Mouse (Mus musculus) kidney, embryonic 16.5 days (tissue): Measurements from ENCODE around the gene Yars2. TPM values are rescaled to one million over a fixed set of nuclear protein-coding genes. Genes with fewer than 3 reads are reported as not detected.
"Not testable (repeated sequence)": the region's sequence is repeated elsewhere in the genome, so short reads cannot be mapped to it uniquely, and the experiment has no call there.

Experiments
- ATAC-seq: fragments of 200-750 bp; cut with Nextera tagmentation; 2 replicates; pipeline ENCODE4 v1.8.0; 2017; ENCODE audit warnings: moderate TSS enrichment; ENCODE audit not compliant: low FRiP score, low TSS enrichment
- H3K27ac ChIP-seq: fragments of 300-500 bp; sonication (generic); 2 replicates; pipeline ENCODE4 v1.5.1; 2014; ENCODE audit warnings: low read length
- H3K27me3 ChIP-seq: fragments of 300-500 bp; sonication (generic); 2 replicates; pipeline ENCODE4 v1.6.1; 2014; ENCODE audit warnings: low read length, control low read depth, mixed read lengths; ENCODE audit not compliant: insufficient read depth
- H3K36me3 ChIP-seq: fragments of 300-500 bp; sonication (generic); 2 replicates; pipeline ENCODE4 v1.6.1; 2014; ENCODE audit warnings: low read length, control low read depth, mixed read lengths; ENCODE audit not compliant: insufficient read depth
- H3K4me1 ChIP-seq: fragments of 300-500 bp; sonication (generic); 2 replicates; pipeline ENCODE4 v1.6.1; 2014; ENCODE audit warnings: low read length, control low read depth, mixed read lengths; ENCODE audit not compliant: insufficient read depth
- H3K4me2 ChIP-seq: fragments of 300-500 bp; sonication (generic); replicated peaks from 2 replicates; pipeline ENCODE4 v1.6.1; 2014; ENCODE audit warnings: low read depth, low read length
- H3K4me3 ChIP-seq: fragments of 300-500 bp; sonication (generic); 2 replicates; pipeline ENCODE4 v1.5.1; 2014; ENCODE audit warnings: mild to moderate bottlenecking, low read length
- H3K9ac ChIP-seq: fragments of 300-500 bp; sonication (generic); replicated peaks from 2 replicates; pipeline ENCODE4 v1.6.1; 2014; ENCODE audit warnings: low read length
- H3K9me3 ChIP-seq: fragments of 300-500 bp; sonication (generic); 2 replicates; pipeline ENCODE4 v1.6.1; 2016; ENCODE audit warnings: low read length, control low read depth
- WGBS: fragments of 180-500 bp; shearing (Covaris S2); extraction: QIAGEN DNeasy Blood & Tissue Kit; methylation state at CpG from one replicate; pipeline ENCODE4 v1.1.7; 2014; 5-methylcytosine and 5-hydroxymethylcytosine counted together
- polyA plus RNA-seq: library from polyadenylated mRNA; unstranded; fragments of >200 nt; fragmentation: Nextera tagmentation; extraction: Ambion mirVana; gene quantifications from 2 replicates; pipeline ENCODE4 v1.2.1, GENCODE M21; 2015

Gene Yars2
- polyA plus RNA-seq, 1 experiment from 2014 or later = 34.2 TPM

DNA sequence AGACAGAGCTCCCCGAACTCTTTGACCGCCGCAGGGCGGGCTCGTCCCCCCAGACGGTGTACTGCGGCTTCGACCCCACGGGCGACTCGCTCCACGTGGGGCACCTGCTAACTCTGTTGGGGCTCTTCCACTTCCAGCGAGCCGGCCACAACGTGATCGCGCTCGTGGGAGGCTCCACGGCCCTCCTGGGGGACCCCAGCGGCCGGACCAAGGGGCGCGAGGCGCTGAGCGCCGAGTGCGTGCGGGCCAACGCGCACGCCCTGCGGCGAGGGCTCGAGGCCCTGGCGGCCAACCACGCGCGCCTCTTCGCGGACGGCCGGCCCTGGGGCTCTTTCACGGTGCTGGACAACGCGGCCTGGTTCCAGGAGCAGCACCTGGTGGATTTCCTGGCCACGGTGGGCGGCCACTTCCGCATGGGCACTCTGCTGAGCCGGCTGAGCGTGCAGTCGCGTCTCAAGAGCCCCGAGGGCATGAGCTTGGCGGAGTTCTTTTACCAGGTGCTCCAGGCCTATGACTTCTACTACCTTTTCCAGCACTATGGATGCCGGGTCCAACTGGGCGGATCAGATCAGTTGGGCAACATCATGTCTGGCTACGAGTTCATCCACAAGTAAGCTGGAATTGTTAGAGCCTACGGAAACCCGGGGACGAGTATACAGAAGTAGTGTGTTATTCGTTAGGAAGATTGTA lies 518 bp downstream of the Yars2 start:
- Histone ChIP-seq H3K27me3 (no peaks in the 10 kb centered on the region), H3K36me3 (peaks cover 8% of the 10 kb centered on the region; the same call in 1 of the 2 replicates), H3K9me3 (no peaks in the 10 kb centered on the region), H3K27ac (peak overlapping the region; percentile 94), H3K4me3 (peak overlapping the region; percentile 97), H3K9ac (peak overlapping the region; percentile 93), H3K4me1 (peaks cover 12% of the 10 kb centered on the region), H3K4me2 (peak overlapping the region; percentile 77)
- peak; percentile 73 for ATAC-seq
- WGBS = under 1% methylated on average over 49 of the region's 61 CpGs

- peaks cover 10% of the 10 kb centered on the region; the same call in 1 of the 2 replicates for H3K36me3 ChIP-seq
- H3K9me3 ChIP-seq = no peaks in the 10 kb centered on the region
- H3K27me3 ChIP-seq = no peaks in the 10 kb centered on the region
- peak overlapping the region; percentile 94; the same call in 1 of the 2 replicates for H3K27ac ChIP-seq
- H3K4me1 ChIP-seq = peaks cover 12% of the 10 kb centered on the region
- peak overlapping the region; percentile 97 for H3K4me3 ChIP-seq
- no peak for ATAC-seq
- peak overlapping the region; percentile 93 for H3K9ac ChIP-seq
- peak overlapping the region; percentile 77 for H3K4me2 ChIP-seq
- 14% methylated on average over 7 of the region's 7 CpGs for WGBS
Measured at GRCm38 (mm10) chr16:16303888-16304287, 1.1 kb downstream of the Yars2 start.

- Histone ChIP-seq H3K4me3 (no peak overlapping the region), H3K36me3 (peaks cover 28% of the 10 kb centered on the region; the same call in 1 of the 2 replicates), H3K9ac (no peak overlapping the region), H3K27me3 (no peaks in the 10 kb centered on the region), H3K9me3 (no peaks in the 10 kb centered on the region), H3K27ac (no peak overlapping the region), H3K4me1 (no peaks in the 10 kb centered on the region), H3K4me2 (no peak overlapping the region)
- WGBS = 81% methylated on average over 5 of the region's 5 CpGs
- peak; percentile 57; the same call in 1 of the 2 replicates for ATAC-seq
Measured at GRCm38 (mm10) chr16:16311319-16311718, 8.6 kb downstream of the Yars2 start.

GRCm38 (mm10) chr16:16325775-16326336 lies 23.1 kb downstream of the Yars2 start:
- Histone ChIP-seq H3K4me1 (no peaks in the 10 kb centered on the region), H3K9me3 (no peaks in the 10 kb centered on the region), H3K27me3 (no peaks in the 10 kb centered on the region), H3K27ac (no peak overlapping the region), H3K4me2 (no peak overlapping the region), H3K36me3 (peaks cover 36% of the 10 kb centered on the region), H3K9ac (no peak overlapping the region), H3K4me3 (no peak overlapping the region)
- no peak for ATAC-seq
- WGBS = 79% methylated on average over 5 of the region's 5 CpGs

DNA sequence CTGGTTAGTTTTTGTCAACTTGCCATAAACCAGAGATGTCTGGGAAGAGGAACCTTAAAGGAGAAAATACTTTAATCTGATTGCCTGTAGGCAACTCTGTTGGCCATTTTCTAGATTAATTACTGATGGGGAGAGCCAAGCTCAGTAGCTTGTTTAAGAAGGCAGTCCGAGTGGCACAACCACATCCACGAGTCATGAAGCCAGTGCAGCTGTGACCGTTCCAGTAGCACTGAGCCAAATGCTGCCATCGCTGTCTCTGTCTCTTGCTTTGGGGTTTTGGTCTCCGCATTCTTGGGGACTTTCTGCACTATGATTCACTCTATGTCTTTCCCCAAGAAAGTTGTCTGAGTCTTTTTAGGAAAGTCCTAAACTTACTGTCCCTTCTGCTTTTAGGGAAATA lies 43.7 kb downstream of the Yars2 start:
- peak overlapping the region; percentile 38; the same call in 1 of the 2 replicates for H3K27ac ChIP-seq
- WGBS = 83% methylated on average over 5 of the region's 5 CpGs

GRCm38 (mm10) chr16:16357908-16358307 lies 55.1 kb downstream of the Yars2 start:
- peak overlapping the region; percentile 73 for H3K4me2 ChIP-seq
- H3K9ac ChIP-seq = peak overlapping the region; percentile 94
- peak overlapping the region; percentile 88; the same call in 1 of the 2 replicates for H3K27ac ChIP-seq
- peaks cover under 1% of the 10 kb centered on the region; the same call in 1 of the 2 replicates for H3K9me3 ChIP-seq
- H3K27me3 ChIP-seq = no peaks in the 10 kb centered on the region
- peak overlapping the region; percentile 92 for H3K4me3 ChIP-seq
- ATAC-seq = no peak
- 6% methylated on average over 6 of the region's 6 CpGs for WGBS
- H3K4me1 ChIP-seq = 0 out of 2 replicates have a peak, but pooled peaks cover 6% of the 10 kb centered on the region
- peaks cover 4% of the 10 kb centered on the region; the same call in 1 of the 2 replicates for H3K36me3 ChIP-seq

More for the DNA sequence above, 43.7 kb downstream of the Yars2 start:
- Histone ChIP-seq H3K9ac (no peak overlapping the region), H3K27me3 (no peaks in the 10 kb centered on the region), H3K4me3 (no peak overlapping the region), H3K4me1 (no peaks in the 10 kb centered on the region), H3K4me2 (no peak overlapping the region), H3K36me3 (peaks cover 6% of the 10 kb centered on the region), H3K9me3 (no peaks in the 10 kb centered on the region)
- no peak for ATAC-seq

GRCm38 (mm10) chr16:16358481-16359100 lies 55.8 kb downstream of the Yars2 start, which contains the start of gene Dnm1l:
TSS of gene Dnm1l (minus strand) at chr16:16358959.
- 0 out of 2 replicates have a peak, but pooled peaks cover 2% of the 10 kb centered on the region for H3K36me3 ChIP-seq
- H3K4me1 ChIP-seq = 0 out of 2 replicates have a peak, but pooled peaks cover 6% of the 10 kb centered on the region
- H3K27me3 ChIP-seq = no peaks in the 10 kb centered on the region
- H3K9ac ChIP-seq = peak within 1 kb of the TSS; percentile 94
- peak within 1 kb of the TSS; percentile 92 for H3K4me3 ChIP-seq
- H3K9me3 ChIP-seq = no peaks in the 10 kb centered on the region
- WGBS = under 1% methylated on average over 55 of the region's 55 CpGs
- peak within 1 kb of the TSS; percentile 88 for H3K27ac ChIP-seq
- ATAC-seq = peak; percentile 100
- H3K4me2 ChIP-seq = peak within 1 kb of the TSS; percentile 73

- Histone ChIP-seq H3K4me3 (peak overlapping the region; percentile 92), H3K9ac (peak overlapping the region; percentile 94), H3K27ac (peak overlapping the region; percentile 88), H3K4me2 (peak overlapping the region; percentile 73)
- H3K27me3 ChIP-seq, H3K9me3 ChIP-seq, H3K36me3 ChIP-seq, H3K4me1 ChIP-seq, ATAC-seq: not testable (repeated sequence)
- WGBS = 51% methylated on average over 9 of the region's 9 CpGs
Measured at GRCm38 (mm10) chr16:16359101-16359482, 56.3 kb downstream of the Yars2 start.
